Mouse (Mus musculus): Measurements from ENCODE around the gene Gm14851.
"Not testable (repeated sequence)": the region's sequence is repeated elsewhere in the genome, so short reads cannot be mapped to it uniquely, and the experiment has no call there.

Gm14851 gene

GRCm38 (mm10) chr8:21095950-21096349, at the start of gene Gm14851:
Gene Gm14851 (minus strand): TSS chr8:21096050.
- DNase-seq: not testable (repeated sequence)

GRCm38 (mm10) chr8:21134342-21134741, 38.5 kb upstream of the Gm14851 start, which contains the start of gene Defa30:
Gene Defa30 (plus strand): TSS chr8:21134642.
- not testable (repeated sequence) for DNase-seq

- DNase-seq: no peak
Observed at GRCm38 (mm10) chr8:21093106-21093505, 2.7 kb downstream of the Gm14851 start.

- DNase-seq: not testable (repeated sequence)
Observed at GRCm38 (mm10) chr8:21084142-21084541, 11.7 kb downstream of the Gm14851 start, which contains the start of gene Defa25. Gene Defa25 (plus strand): TSS chr8:21084442.

- not testable (repeated sequence) for DNase-seq
Observed at GRCm38 (mm10) chr8:21064738-21065137, 31.1 kb downstream of the Gm14851 start, which contains the start of gene Defa35. Gene Defa35 (plus strand): TSS chr8:21065038.

- DNase-seq: not testable (repeated sequence)
Observed at GRCm38 (mm10) chr8:21054747-21055146, 41.1 kb downstream of the Gm14851 start, which contains the start of gene Defa23. Gene Defa23 (plus strand): TSS chr8:21055047.
